Comparison of ENCODE assay signal across 8 mouse cellular contexts in genomic region chr12:32017636-32018375, GRCm38 (mm10). TPM values are rescaled to one million over a fixed set of nuclear protein-coding genes. Genes with fewer than 3 reads are reported as not detected.
DNase-seq lines count a peak whose midpoint lies in the region; ATAC-seq and TF ChIP-seq lines count a peak whose summit lies in the region.

No protein-coding gene starts in this region.

- no peak for TF ChIP-seq CTCF in G1E (IDR thresholded peaks at IDR 0.05; ENCODE audit: low read depth, low read length)

- no peak overlapping the region for H3K27ac ChIP-seq in forebrain, embryonic 12.5 days

- ATAC-seq in G1E (ENCODE audit: extremely low read depth, insufficient number of reproducible peaks, low FRiP score, poor library complexity, severe bottlenecking), result peak; percentile 91
- ATAC-seq in inflammation-experienced regulatory T-cells, adult 6 months, result peak; percentile 70
- ATAC-seq in megakaryocyte progenitor cell, adult 5-6 weeks (replicated peaks; ENCODE audit: poor library complexity), result peak; percentile 91
- no peak for ATAC-seq in forebrain, embryonic 12.5 days (ENCODE audit: low FRiP score)

- H3K4me1 ChIP-seq in G1E (ENCODE audit: insufficient read depth, low read depth, low read length), result peaks cover 82% of the 10 kb centered on the region
- 0 out of 2 replicates have a peak, but pooled peaks cover 4% of the 10 kb centered on the region for H3K4me1 ChIP-seq in forebrain, embryonic 12.5 days

- DNase-seq in G1E (ENCODE audit: low spot score), result peak; percentile 30
- DNase-seq in adrenal gland, postnatal 14 days, result peak; percentile 63
- no peak for DNase-seq in ovary, postnatal 14 days (ENCODE audit: low spot score)
- DNase-seq in left cerebral cortex, postnatal 4 days, result no peak
- no peak for DNase-seq in testis, postnatal 10 days (ENCODE audit: low spot score)

- H3K27me3 ChIP-seq in G1E (ENCODE audit: insufficient read depth, low read length), result no peaks in the 10 kb centered on the region
- no peaks in the 10 kb centered on the region for H3K27me3 ChIP-seq in forebrain, embryonic 12.5 days

- no peaks in the 10 kb centered on the region for H3K9me3 ChIP-seq in G1E (replicated peaks)
- H3K9me3 ChIP-seq in forebrain, embryonic 12.5 days, result no peaks in the 10 kb centered on the region

- intact Hi-C loops in left cerebral cortex, postnatal 4 days (cut with DNase I), result no loop called here

- no peak overlapping the region for H3K9ac ChIP-seq in forebrain, embryonic 12.5 days

- H3K4me3 ChIP-seq in G1E (ENCODE audit: low read depth, low read length), result peak overlapping the region; percentile 17; the same call in 1 of the 2 replicates
- H3K4me3 ChIP-seq in forebrain, embryonic 12.5 days (replicated peaks), result no peak overlapping the region

- H3K36me3 ChIP-seq in G1E (replicated peaks), result peaks cover 79% of the 10 kb centered on the region
- no peaks in the 10 kb centered on the region for H3K36me3 ChIP-seq in forebrain, embryonic 12.5 days (replicated peaks)

- no peak overlapping the region for H3K4me2 ChIP-seq in forebrain, embryonic 12.5 days

- WGBS in forebrain, embryonic 12.5 days, result 80% methylated on average over 7 of the region's 7 CpGs

RNA-seq across cellular contexts. Expression of gene Prkar2b, which starts 43.3 kb away (rescaled TPM):
- total RNA-seq in G1E (2014; fragmentation: Nextera tagmentation), result 849 and 918 TPM in 2 replicates
- 488 and 524 TPM in 2 replicates for total RNA-seq in G1E (2017)
- polyA plus RNA-seq in G1E (2012), result 179 and 203 TPM in 2 replicates
- total RNA-seq in adrenal gland, postnatal 14 days (2021), result 530 and 583 TPM in 2 replicates
- under 1 TPM; 0.38 to 0.77 (median 0.67) TPM for polyA plus RNA-seq in inflammation-experienced regulatory T-cells, adult 6 months (2017; shearing (Covaris generic))
- 94.3 and 99.4 TPM in 2 replicates for total RNA-seq in megakaryocyte progenitor cell, adult 5-6 weeks (2015)
- total RNA-seq in megakaryocyte progenitor cell, adult 5-6 weeks (2017), result 77.3 and 87.7 TPM in 2 replicates
- 100 to 1,000 TPM; 238 to 255 TPM for total RNA-seq in left cerebral cortex, postnatal 4 days (2021)
- polyA plus RNA-seq in forebrain, embryonic 12.5 days (2016; fragmentation: Nextera tagmentation; extraction: Ambion mirVana), result 66.7 and 68.4 TPM in 2 replicates

Comparison
In these comparisons a context has a peak if more than half of its experiments do, and no peak if none do; other contexts are left out.
1. DNase-seq: peak in G1E (single experiment) and adrenal gland, postnatal 14 days (single experiment); none in ovary, postnatal 14 days (single experiment), left cerebral cortex, postnatal 4 days (single experiment) and testis, postnatal 10 days (single experiment).